Mouse (Mus musculus) stomach, postnatal 0 days (tissue): ENCODE data around the gene Zc3hav1.

ENCODE experiments used
- CTCF ChIP-seq: IDR thresholded peaks from 2 replicates; pipeline ENCODE4 v1.5.1; 2016; ENCODE audit warnings: antibody characterized with exemption, low read depth, mild to moderate bottlenecking, moderate library complexity
- EP300 ChIP-seq: optimal IDR thresholded peaks from 2 replicates; pipeline ENCODE3; 2016; ENCODE audit warnings: antibody characterized with exemption

- no peak for TF ChIP-seq CTCF
- no peak for TF ChIP-seq EP300
Observed at GRCm38 (mm10) chr6:38345796-38346195, 8.6 kb downstream of the Zc3hav1 start.
